Mouse (Mus musculus) heart, adult 8-10 months (tissue): Measurements from ENCODE around the gene Retn. TPM values are rescaled to one million over a fixed set of nuclear protein-coding genes. Genes with fewer than 3 reads are reported as not detected.

Experiments
- total RNA-seq, 4 experiments: library from RNA; stranded (reverse); gene quantifications; 2 replicates each; pipeline ENCODE4 v1.2.4; 2022

Retn gene
- total RNA-seq, 4 experiments from 2014 or later, result 0.38 to 1.9 (median 1.3) TPM

Other genes starting within 250 kb of the Retn start
- 1 to 10 TPM; 2.6 to 4.7 (median 4.1) TPM for gene Pex11g, start 188.1 kb upstream of the Retn start, total RNA-seq
- gene Tex45, start 184.9 kb upstream of the Retn start, total RNA-seq, result under 1 TPM in 1 of 4 experiments, not detected in 3; 0.16 TPM
- 10 to 100 TPM; 24.2 to 30.9 (median 29.6) TPM for gene Zfp358, start 162.6 kb upstream of the Retn start, total RNA-seq
- 10 to 100 TPM; 20.6 to 24.2 (median 23.3) TPM for gene Mcoln1, start 155.3 kb upstream of the Retn start, total RNA-seq
- 1 to 10 TPM; 8.8 to 9.8 (median 9.6) TPM for gene Pnpla6, start 140.4 kb upstream of the Retn start, total RNA-seq
- gene C330021F23Rik, start 87.8 kb upstream of the Retn start, total RNA-seq, result under 1 TPM in 1 of 4 experiments, not detected in 3; 0.57 TPM
- gene Camsap3, start 68.5 kb upstream of the Retn start, total RNA-seq, result 1 to 10 TPM in 2 of 4 experiments, under 1 TPM in 2; 0.86 to 2.1 (median 1.0) TPM
- 10 to 100 TPM; 13.8 to 18.5 (median 16.2) TPM for gene Xab2, start 34.5 kb upstream of the Retn start, total RNA-seq
- 100 to 1,000 TPM in 1 of 4 experiments, 10 to 100 TPM in 3; 84.2 to 104 (median 93.4) TPM for gene Pet100, start 34.2 kb upstream of the Retn start, total RNA-seq
- not detected for gene Pcp2, start 30.2 kb upstream of the Retn start, total RNA-seq
- 1 to 10 TPM; 4.6 to 7.7 (median 5.6) TPM for gene Stxbp2, start 24.8 kb upstream of the Retn start, total RNA-seq
- gene Mcemp1, start 10.0 kb downstream of the Retn start, total RNA-seq, result 1 to 10 TPM in 1 of 4 experiments, not detected in 3; 3.5 TPM
- under 1 TPM in 2 of 4 experiments, not detected in 2; 0.86 to 0.97 TPM for gene Fcor, start 16.6 kb downstream of the Retn start, total RNA-seq
- 10 to 100 TPM; 19.9 to 23.0 (median 20.6) TPM for gene Trappc5, start 20.5 kb downstream of the Retn start, total RNA-seq
- gene Fcer2a, start 38.4 kb downstream of the Retn start, total RNA-seq, result under 1 TPM; 0.22 to 0.55 (median 0.47) TPM
- gene Clec4g, start 64.9 kb downstream of the Retn start, total RNA-seq, result under 1 TPM; 0.53 to 0.79 (median 0.59) TPM
- gene Cd209a, start 93.2 kb downstream of the Retn start, total RNA-seq, result under 1 TPM; 0.63 to 0.78 (median 0.71) TPM
- gene Cd209e, start 198.5 kb downstream of the Retn start, total RNA-seq, result not detected
- gene Cd209d, start 222.8 kb downstream of the Retn start, total RNA-seq, result 1 to 10 TPM in 2 of 4 experiments, under 1 TPM in 2; 0.69 to 1.3 (median 1.0) TPM